Mouse (Mus musculus) brain, embryonic 14.5 days (tissue): Measurements from ENCODE around the gene Sema4c. TPM values are rescaled to one million over a fixed set of nuclear protein-coding genes. Genes with fewer than 3 reads are reported as not detected.

Experiments
- DNase-seq: peaks from one replicate; pipeline ENCODE4 v3.0.0-alpha.2; 2011; ENCODE audit warnings: low read depth
- CTCF ChIP-seq: fragments of 200-500 bp; IDR thresholded peaks from 2 replicates; pipeline ENCODE4 v1.5.1; 2012; ENCODE audit warnings: inconsistent platforms, mild to moderate bottlenecking, moderate library complexity, borderline replicate concordance; ENCODE audit not compliant: insufficient read depth, insufficient read length; ENCODE audit errors: extremely low read depth
- POLR2A ChIP-seq: fragments of 200-500 bp; IDR thresholded peaks from 2 replicates; pipeline ENCODE4 v1.6.1; 2012; ENCODE audit warnings: mild to moderate bottlenecking, inconsistent platforms, borderline replicate concordance; ENCODE audit not compliant: poor library complexity, insufficient read depth, insufficient read length, severe bottlenecking; ENCODE audit errors: extremely low read depth
- polyA plus RNA-seq: library from polyadenylated mRNA; depleted of rRNA; stranded (reverse); fragments of >200 nt; gene quantifications from 2 replicates; pipeline ENCODE4 v1.2.3, GENCODE M21; 2012

The Sema4c gene
- polyA plus RNA-seq, 1 experiment = 66.1 TPM

DNA sequence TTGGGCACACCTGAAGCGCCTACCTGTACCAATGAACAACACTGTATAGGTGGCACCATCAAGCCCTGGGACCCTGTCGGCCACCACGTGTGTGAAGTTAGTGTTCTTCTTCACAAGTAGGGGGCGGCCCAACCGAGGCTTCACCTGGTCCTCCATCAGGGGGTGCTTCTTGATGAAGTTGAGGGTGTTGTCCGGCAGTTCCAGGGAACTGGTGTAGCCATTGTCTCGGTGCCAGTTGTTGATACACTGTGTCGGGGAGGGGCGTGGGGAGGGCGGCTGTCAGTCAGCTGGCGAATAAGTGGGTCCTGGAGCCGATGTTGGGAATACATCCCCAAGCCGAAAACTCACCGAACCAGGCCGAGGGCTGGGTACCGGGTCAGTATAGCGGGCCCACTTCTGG is 6.2 kb downstream of the Sema4c start:
- no peak for DNase-seq
- TF ChIP-seq POLR2A = no peak
- TF ChIP-seq CTCF = no peak

DNA sequence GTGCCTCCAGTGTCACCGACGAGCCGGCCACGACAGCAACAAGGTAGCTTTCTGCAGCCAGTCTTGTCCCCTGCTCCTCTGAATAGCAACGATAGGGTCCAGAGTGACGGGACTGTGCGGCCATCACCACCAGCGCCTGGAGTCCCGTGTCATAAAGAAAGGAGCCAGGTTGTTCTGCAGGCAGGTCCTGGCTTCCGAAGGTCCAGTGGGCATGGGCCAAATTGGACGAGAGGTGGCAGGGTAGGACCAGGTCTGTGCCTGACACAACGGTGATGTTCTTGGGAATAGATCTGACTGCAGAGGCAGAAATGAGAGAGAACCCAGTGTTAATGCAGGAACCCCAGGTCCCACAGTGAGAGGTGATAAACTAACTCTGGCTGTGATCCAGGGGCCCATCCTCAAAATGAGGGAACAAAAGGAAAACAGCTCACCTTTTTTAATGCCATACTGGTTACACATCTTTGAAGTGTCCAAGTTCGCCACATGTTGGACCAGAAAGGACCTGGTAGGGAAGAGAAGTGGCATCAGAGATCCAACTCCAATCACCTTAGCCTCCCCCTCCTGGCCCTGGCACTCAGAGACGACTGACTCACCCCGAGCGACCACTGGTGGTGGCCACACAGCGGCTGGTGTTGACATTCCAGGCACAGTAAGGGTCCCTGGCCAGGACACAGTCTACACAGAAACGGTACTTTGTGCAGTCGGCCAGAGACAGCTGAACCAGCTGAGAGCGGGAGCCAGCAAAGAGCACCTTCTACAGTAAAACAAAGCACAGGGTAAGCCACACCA is 7.9 kb downstream of the Sema4c start:
- TF ChIP-seq CTCF (no peak), POLR2A (no peak)
- DNase-seq = no peak

DNA sequence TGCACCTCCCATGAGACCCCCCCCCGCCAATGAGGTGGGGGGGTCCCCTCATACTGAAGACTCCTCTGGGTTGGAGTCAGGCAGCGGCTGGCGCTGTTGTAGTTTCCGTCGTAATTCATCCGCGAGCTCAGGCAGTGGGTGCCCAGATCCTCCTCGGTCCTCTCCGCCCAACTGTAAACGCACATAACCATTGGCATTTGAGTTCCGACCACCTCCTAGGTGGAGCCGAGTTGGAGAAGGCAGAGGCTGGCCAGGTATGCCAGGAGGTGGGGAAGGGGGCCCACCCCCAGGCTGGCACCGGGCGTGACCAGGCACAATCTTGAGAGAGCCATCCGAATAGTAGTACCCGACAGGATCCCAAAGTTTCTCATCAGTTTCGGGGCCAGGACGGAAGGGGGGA is 8.7 kb downstream of the Sema4c start:
- TF ChIP-seq POLR2A (no peak), CTCF (no peak)
- DNase-seq = no peak

DNA sequence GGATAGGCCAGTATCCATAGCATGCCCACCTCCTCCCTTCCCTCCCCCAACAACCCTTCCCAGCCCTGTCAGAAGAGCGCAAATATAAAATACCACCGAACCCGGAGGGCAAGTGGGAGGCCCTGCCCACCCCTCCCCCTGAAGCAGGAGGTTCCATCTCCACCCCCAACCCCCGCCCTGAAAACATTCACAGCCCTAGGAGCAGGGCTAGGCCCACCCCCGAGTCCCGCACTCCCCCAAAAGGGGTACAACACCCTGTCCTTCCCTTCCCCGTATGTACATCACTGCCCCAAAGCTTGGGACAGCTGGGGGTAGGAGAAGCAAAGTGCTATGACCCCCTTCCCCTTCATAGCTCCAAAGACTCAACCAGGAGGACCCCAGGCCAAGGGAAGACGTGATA is 9.4 kb downstream of the Sema4c start:
- TF ChIP-seq CTCF = no peak
- no peak for TF ChIP-seq POLR2A
- no peak for DNase-seq

DNA sequence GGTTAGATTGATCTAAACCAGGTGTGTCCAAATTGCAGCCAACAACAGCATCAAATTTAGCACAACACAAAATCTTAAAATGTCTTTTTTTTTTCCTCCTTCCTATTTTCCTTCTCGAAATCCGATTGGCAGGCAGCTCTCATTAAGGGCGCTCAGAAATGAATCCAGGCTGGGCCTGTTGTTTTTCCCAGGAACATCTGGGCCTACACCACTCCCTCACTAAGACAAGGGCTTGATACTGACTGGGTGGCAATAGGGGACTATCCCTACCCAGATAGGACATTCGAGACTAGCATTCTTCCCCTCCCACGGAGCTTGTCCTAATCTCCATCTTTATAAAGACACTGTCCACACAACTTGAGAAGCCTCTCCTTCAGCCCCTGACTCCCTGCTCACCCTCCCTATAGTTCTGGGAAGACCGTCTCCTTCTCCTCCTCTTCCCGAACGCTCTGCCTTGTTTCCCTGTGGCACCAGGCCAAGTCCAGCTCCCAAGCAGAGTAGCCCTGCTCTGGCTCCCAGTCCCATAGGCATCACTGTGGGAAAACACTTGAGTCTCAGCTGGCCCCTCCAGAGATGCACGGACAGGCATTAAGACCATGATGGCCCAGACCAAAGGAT is 10.1 kb downstream of the Sema4c start:
- peak; percentile 52 for DNase-seq
- no peak for TF ChIP-seq POLR2A
- no peak for TF ChIP-seq CTCF

DNA sequence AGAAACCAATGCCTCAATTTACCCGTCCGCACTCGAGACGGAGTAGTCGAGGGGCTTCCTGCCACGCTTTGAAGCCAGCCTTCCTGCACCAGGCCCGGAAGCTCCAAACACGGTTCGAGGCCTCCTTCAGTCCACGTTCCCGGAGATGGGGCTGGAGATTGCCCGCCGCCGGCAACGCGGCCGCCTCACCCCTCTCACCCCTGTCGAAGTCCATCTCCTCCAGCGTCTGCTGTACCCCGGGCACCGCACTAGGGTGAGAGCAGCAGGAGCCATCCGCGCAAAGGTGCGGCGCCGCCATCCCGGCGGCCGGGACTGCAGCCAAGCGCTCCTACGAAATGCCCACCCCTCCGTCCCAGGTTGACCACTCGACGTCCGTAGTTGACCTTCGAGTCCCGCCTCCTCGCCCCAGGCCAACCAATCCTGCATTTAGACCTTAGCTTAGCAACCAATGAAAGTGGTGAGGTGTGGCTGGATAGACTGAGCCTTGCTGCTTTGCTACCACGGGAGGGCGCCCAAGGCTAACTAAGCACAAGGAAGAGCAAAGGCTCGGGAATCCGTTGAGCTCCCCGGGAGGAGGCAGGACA is 11.2 kb downstream of the Sema4c start, which contains the start of gene Ankrd39:
TSS of gene Ankrd39 (minus strand) at position 558 of the 584 bp plus-strand sequence.
- TF ChIP-seq POLR2A = peak; percentile 90
- peak; percentile 98 for TF ChIP-seq CTCF

DNA sequence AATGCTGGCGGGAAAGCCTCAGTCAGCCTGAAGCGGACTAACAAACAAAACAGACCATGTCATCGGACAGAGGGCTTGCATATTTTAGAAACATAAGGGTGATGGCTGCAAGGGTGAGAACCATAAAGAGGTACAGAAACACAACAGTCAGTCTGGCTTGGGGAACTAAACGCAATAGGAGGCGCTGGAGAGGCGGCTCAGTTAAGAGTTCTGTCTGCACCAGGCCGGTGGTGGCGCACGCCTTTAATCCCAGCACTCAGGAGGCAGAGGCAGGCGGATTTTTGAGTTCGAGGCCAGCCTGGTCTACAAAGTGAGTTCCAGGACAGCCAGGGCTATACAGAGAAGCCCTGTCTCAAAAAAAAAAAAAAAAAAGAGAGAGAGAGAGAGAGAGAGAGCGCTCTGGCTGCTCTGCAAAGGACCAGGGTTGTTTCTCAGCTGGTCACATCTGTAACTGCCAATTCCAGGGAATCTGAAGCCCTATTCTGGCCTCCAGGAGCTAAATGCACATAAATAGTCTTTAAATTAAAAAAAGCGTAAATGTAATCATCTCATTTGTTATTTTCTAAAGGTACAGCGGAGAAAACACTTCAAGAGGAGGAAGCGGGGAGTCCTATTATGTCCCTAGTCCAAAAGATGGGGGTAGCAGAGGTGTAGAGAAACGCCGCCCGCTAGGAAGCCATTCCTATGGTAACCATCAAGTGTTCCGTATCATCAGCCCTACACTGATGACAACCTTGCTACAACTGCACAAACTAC is 12.1 kb downstream of the Sema4c start:
- DNase-seq = no peak
- TF ChIP-seq CTCF = no peak
- no peak for TF ChIP-seq POLR2A

More for the DNA sequence above, 11.2 kb downstream of the Sema4c start, which contains the start of gene Ankrd39:
- DNase-seq = peak; percentile 100

DNA sequence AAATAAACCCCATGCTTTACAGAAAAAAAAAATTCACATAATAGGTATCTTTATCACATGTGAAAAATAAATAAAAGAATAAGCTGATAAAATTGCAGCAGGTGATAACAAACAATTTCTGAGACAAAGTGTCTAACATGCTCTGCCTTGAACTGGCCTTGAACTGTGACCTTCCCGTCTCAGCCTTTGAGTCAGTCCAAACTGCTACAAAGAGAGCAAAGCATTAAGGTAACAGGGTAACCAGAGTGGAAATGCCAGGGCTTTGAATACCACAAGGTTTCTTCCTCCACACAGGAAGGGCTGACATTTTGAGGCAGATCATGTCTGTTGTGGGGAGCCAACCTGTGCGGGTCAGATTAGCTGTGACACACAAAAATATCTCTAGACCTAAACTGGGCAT is 12.8 kb downstream of the Sema4c start:
- DNase-seq = no peak
- no peak for TF ChIP-seq CTCF

DNA sequence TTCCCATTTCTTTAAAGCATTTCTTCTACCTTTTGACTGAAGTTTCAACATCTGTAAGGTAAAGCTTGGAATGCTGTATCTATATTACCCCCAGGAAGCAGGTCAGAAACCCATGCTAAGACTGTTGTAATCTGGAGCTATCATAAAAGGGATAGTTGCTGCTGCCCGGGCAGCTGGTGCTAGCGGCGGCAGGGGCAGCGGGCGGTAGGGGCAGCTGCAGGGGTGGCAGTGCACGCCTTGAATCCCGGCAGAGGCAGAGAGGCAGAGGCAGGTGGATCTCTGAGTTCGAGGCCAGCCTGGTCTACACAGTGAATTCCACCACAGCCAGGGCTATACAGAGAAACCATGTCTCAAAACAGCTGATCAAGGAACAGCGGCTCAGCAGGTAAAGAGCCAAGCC is 15.2 kb downstream of the Sema4c start:
- DNase-seq = no peak
- TF ChIP-seq CTCF (no peak), POLR2A (no peak)

DNA sequence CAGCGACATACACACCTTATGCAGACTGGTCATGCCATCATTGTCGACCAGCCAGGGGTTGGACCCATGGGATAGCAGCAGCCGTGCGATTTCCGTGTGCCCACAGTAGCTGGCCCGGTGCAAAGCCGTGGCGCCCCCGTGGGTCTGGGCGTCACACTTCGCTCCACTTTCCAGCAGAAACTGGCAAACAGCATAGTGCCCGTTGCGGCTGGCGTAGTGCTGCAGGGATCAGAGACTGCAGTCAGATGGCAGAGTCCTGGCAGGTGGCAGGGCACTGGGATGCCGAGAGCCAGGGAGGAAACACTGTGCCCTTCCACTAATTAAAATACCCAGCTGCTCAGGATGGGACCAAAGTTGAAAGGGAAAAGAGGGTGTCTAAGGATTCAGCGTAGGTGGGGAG is 16.3 kb downstream of the Sema4c start:
- TF ChIP-seq CTCF (no peak), POLR2A (no peak)
- no peak for DNase-seq

DNA sequence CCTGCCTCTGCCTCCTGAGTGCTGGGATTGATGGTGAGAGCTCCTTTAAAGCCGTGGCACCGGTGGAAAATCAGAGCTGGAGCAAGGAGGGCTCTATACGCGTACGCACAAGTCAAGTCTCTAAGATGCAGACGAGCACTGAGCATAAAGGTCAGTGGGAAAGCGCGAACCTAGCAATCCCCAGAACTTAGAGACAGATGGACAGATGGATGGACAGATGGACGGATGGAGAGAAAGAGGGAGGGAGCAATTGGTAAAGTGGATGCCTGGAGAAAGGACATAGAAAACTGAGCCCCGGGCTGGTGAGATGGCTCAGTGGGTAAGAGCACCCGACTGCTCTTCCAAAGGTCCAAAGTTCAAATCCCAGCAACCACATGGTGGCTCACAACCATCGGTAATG is 17.3 kb downstream of the Sema4c start:
- DNase-seq = no peak
- TF ChIP-seq POLR2A (no peak), CTCF (no peak)

DNA sequence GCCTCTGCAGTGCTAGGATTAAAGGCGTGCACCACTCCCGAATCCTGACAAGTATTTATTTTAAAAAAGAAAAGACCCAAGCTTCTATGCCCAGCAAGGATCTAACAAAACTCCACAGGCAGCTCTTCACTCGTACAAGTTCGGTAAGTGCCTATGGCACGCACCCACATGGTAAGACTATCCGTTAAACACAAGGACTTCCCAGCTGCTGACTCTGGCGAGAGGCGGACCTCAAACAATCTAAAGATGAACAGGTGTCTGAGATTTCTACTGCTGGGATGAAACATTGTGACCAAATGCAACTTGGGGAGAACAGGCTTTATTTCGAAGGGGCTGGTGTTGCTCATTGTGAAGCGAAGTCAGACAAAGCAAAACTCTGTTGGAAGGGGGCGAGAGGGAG is 18.0 kb downstream of the Sema4c start:
- no peak for TF ChIP-seq CTCF
- TF ChIP-seq POLR2A = no peak

More for the DNA sequence above, 18.0 kb downstream of the Sema4c start:
- DNase-seq = no peak
